Mouse (Mus musculus) T-cell, adult 2 months (primary cell): ENCODE results near the gene Rbm5.

Experiments used
- DNase-seq: peaks from one replicate; pipeline ENCODE4 v3.0.0; 2022; ENCODE audit warnings: low spot score

The Rbm5 gene

DNA sequence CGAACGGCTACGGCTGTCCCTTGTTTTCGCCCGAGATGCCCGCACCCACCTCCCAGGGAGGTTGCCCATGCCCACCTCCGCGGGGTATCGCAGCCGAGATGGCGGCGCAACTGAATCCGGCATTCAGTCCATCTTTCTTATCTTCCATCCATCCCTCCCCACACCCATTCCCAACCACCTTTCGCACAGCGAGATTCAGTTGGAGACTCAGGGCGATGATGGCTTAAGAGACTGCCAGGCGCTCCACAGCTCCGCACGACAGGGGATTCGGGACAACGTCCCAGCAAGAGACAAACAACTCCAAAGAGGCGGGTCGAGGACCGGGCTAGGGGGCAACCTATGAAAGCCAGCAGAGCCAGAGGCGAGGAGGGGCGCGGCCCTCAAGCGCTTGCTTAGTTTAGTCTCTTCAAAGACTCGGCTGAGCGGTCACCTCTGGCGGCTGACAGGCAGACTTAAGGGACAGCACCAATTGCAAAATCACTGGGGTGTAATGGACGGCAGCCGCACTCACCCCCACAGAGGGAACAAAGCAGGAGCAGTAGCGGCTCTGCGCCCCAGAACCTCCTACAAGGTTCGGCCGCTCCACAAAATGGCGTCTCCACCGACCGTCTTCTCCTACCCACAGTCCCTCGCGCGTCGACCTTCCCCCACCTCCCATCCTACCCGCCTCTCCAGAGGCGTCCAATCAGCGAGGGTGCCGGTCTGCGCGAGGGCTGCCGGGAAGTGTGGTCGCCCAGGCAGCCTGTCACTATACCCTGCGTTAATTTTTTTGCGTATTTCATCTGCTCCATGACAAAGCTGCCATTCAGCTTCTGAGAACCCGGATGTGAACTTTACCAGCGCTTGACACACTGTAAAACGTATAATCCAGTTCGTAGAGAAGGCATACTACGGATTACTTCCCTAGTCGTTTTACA is at the start of gene Rbm5:
TSS of gene Rbm5 (minus strand) at position 623 of the 917 bp plus-strand sequence.
- DNase-seq = peak; percentile 97

DNA sequence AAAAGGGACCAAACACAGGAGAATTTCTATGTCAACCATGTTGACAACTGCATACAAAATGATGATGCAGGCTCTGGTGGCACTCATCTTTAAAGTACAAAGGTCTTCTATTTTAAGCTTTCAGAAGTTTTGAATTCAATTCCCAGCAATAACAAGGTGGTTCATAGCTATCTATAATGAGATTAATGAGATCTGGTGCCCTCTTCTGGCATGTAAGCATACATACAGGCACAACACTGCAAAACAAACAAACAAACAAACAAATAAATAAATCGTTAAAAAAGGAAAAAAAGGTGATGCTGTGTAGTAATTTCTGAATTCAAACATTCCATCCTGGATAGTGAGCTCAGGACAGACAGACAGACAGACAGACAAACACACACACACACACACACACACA is 41.3 kb upstream of the Rbm5 start:
- DNase-seq = no peak

- DNase-seq = no peak
Measured at GRCm38 (mm10) chr9:107810985-107811384, 40.2 kb upstream of the Rbm5 start.

DNA sequence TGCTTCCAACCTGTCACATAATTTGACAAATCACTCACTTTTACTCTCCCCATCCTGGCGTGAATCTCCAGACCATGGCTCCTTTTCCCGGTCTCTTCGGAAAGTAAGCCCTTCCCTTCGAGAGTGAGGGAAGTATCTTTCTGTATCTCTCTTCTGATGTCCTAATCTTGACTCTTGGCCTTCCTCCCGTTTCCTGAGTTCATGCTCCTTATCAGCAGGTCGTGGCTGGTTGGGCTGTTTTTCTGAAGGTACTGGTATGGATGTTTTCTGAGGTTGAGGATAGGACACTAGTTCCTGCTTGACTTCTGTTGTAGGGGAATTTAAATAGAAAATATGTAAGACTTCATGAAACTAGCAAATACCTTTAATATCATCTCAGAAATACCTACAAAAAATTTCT is 20.9 kb upstream of the Rbm5 start:
- no peak for DNase-seq

- no peak for DNase-seq
Measured at GRCm38 (mm10) chr9:107782536-107783203, 11.9 kb upstream of the Rbm5 start.

DNA sequence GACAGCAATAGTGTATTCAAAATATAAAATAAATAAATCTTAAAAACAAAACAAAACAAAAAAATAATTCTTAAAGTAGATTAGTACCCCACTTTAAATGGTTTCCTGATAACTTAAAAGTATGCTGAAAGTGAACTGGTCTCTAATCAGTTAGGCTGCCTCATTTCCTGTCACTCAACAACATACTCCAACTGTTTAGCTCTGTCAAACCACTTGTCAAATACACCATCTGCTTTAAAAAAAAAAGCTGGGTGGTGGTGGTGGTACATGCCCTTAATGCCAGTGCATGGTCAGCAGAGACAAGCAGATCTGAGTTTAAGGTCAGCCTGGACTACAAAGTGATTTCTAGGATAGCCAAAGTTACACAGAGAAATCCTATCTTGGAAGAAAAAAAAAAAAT is 6.0 kb upstream of the Rbm5 start:
- no peak for DNase-seq

DNA sequence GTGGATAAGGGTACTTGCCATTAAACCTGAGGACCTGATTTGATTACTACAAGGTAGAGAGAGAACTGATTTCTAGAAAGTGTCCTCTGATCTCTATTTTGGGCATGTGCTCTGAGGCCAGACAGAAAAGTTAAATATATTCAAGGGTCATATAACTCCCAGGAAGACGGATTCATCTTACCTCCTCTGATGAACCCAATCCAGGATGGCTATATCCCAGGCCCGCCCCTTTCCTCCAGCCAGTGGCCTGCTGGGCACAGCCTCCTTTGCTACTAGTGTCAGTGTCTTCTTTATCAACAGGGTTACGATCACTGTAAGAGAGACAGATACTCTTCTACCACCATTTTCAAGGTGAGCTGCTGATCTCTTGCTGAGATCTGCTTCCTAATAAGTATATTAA is 3.6 kb upstream of the Rbm5 start:
- DNase-seq = no peak

DNA sequence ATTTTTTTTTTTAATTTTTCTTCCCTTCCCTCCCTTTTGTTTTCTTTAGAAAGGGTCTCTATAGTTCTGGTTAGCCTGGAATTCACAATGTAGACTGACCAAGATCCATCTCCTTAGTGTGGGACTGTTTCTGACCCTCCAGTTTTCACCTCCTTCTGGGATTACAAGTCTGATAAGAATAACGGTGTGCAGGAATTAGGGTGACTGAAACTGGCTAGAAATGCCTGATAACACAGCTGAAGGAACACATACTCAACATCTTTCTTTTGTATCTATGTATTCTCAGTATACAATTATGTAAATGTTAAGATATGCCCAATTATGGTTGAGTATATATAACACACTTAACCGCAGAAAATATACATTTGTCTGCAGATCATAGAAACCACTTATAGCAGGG is 986 bp upstream of the Rbm5 start:
- DNase-seq = no peak

GRCm38 (mm10) chr9:107770037-107770373 is 791 bp downstream of the Rbm5 start:
- DNase-seq = no peak

DNA sequence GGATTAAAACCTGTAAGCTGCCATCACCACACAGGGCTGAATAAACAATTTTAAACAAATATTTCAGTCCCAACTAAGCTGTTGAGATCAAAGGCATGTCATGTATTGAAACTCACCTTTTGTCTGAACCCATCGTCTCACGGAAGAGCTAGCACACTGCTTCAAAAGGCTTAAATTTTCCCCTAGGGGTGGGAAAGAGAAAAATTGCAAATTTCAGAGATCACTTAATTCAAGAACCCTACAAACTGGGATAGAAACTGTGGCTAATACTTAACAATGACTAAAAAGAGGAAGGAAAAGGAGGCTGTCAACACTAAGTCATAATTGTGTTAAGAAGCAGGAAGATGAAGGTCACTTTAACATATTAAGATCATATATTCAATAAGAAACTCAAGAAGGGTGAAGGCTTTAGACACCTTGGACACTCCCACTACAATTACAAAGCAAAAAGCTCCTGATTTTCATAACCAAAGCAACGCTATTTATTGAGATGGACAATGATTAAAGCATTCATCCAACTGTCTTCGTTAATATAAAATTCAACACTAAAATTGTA is 1.3 kb downstream of the Rbm5 start:
- DNase-seq = peak; percentile 2

DNA sequence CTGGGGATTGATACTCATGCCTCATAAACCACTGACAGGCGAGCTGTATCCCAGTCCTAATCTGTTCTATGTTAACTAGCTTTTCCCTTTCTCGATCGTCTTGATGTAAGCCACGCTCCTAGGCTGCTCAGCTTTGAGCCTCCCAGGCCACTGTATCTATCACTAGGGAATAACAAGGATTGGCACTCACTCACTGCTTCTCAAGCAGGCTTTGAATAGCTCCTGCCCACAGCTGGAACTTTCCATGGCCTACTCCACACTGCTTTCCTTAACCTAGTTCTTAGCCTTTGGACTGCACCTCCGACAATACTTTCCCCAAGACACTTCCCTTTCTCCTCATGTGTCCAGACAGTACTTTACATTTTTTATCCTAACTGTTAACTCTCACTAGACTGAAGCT is 1.9 kb downstream of the Rbm5 start:
- no peak for DNase-seq

GRCm38 (mm10) chr9:107759593-107759992 is 11.2 kb downstream of the Rbm5 start:
- DNase-seq = no peak

DNA sequence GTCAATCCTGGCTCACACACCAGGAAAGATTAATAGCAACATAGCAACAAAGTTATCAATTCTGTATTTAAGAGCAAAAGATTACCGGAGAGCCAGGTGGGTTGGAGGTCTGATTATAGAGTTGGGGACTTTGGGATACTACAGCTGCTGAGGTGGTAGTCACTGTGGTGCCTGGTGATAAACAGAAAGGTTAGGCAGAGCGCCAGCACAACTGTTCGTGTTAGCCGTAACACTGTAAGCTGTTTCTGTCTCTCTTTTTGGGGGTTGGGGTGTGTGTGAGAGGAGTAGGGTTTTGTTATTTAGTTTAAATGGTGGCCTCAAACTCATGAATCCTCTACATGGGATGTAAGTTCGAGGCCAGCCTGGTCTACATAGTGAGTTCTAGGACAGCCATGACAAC is 20.4 kb downstream of the Rbm5 start:
- no peak for DNase-seq

GRCm38 (mm10) chr9:107748063-107748462 is 22.7 kb downstream of the Rbm5 start:
- DNase-seq = no peak

DNA sequence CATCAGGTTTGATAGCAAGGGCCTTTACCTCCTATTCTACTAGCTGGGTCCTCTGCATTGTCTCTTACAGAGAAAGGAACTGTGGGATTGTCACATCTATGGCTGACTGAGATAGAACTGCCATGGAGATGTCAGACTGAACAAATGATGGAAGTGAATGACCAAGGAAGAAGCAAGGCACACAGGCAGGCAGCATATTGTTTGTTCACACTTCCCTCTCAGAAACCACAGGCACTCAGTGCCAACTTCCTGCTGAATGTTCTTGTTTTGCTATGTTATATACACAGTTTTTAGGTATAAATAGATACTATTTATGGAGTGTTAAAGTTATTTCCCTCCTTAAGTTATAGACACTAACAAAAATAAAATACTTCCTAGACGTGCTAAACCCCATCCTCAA is 23.5 kb downstream of the Rbm5 start:
- DNase-seq = no peak

DNA sequence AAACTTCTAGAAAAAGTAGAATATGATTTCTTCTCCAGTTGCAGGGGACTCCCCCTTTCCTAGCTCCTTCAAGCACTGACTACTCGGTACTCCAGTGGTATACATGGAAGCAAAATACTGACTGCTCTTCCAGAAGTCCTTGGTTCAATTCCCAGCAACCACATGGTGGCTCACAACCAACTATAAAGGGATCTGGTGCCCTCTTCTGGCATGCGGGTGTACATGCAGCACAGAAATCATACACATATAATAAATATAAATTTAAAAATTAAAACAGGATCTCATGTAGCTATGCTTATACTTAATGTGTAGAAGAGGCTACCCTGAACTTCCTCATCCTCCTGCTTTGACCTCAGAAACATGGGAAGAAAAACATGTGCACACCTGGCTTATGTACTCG is 24.1 kb downstream of the Rbm5 start:
- DNase-seq = no peak

DNA sequence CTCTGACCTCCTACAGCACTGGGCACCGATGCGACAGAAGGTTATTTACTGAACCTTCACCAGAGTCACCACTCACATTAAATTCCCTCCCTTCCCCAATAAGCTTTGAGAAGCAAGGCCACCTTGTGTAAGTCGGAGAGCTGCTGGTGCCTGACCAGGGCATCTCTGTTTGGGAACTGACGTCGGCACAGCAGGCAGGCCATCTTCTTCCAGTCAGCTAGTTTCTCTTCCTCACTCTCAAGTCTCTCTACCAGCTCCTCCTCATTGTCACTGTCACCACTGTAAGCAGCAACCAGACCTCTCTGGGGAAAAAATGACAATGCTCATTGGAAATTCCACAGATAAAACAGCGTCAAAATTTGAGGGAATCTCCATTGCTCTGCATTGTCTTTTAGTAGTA is 26.7 kb downstream of the Rbm5 start:
- DNase-seq = no peak

DNA sequence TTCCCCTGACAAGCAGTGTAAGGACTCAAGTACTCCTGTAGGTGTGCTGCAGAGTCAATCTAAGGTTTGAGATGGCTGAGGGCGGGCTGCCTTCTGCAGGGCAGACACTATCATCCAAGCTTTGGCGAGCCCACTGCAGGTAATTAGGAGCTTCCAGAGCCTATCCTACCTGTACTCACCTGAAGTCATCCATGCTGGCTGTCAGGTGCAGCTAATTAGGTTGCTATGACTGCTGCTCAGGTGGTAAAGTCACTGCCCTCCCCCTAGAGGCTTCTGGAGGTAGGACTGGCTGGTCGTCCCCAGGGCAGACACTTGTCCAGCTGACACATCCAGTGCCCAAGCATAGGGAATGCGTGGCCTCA is 32.0 kb downstream of the Rbm5 start:
- peak; percentile 30 for DNase-seq

- peak; percentile 76 for DNase-seq
Measured at GRCm38 (mm10) chr9:107738020-107738840, 32.6 kb downstream of the Rbm5 start.

DNA sequence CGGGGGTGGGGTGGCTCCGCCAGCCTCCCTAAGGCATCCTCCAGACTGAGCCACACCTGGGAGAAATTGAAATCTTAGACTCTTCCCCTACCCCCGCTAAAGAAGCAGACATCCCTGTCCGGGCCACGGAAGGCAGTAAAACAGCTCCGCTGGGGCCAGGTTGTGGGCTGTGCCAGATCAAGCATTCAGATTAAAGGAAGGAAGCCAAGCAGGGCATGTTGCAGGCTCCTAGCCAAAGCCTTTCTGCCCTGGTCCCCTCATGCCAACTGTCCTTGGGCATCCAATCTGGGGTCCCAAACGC is 34.7 kb downstream of the Rbm5 start:
- DNase-seq = peak; percentile 49

GRCm38 (mm10) chr9:107735356-107736184 is 35.2 kb downstream of the Rbm5 start:
- DNase-seq = no peak

- no peak for DNase-seq
Measured at GRCm38 (mm10) chr9:107734567-107734971, 36.2 kb downstream of the Rbm5 start.
